Mouse (Mus musculus) C2C12 (cell line): ENCODE data around the gene Foxk2. TPM values are rescaled to one million over a fixed set of nuclear protein-coding genes. Genes with fewer than 3 reads are reported as not detected.
"Not testable (repeated sequence)": the region's sequence is repeated elsewhere in the genome, so short reads cannot be mapped to it uniquely, and the experiment has no call there.

Experiments
- H3K27me3 ChIP-seq: one replicate; pipeline ENCODE4 v1.6.1; 2011; ENCODE audit not compliant: control insufficient read depth, insufficient read depth, insufficient read length
- H3K36me3 ChIP-seq: one replicate; pipeline ENCODE4 v1.6.1; 2011; ENCODE audit not compliant: control insufficient read depth, insufficient read depth
- H3K4me3 ChIP-seq: one replicate; pipeline ENCODE4 v1.5.1; 2011; ENCODE audit warnings: mild to moderate bottlenecking, control low read depth; ENCODE audit not compliant: poor library complexity, insufficient read depth, severe bottlenecking
- H3K79me2 ChIP-seq: one replicate; pipeline ENCODE4 v1.6.1; 2011; ENCODE audit not compliant: control insufficient read depth, insufficient read depth
- H3K79me3 ChIP-seq: one replicate; pipeline ENCODE4 v1.6.1; 2011; ENCODE audit warnings: low read depth, control low read depth
- H3ac ChIP-seq: one replicate; pipeline ENCODE3; 2011; ENCODE audit warnings: low read depth; ENCODE audit not compliant: control insufficient read depth, insufficient read length
- CEBPB ChIP-seq: IDR thresholded peaks from one replicate; pipeline ENCODE4 v1.6.1; 2011; ENCODE audit warnings: low read depth, mild to moderate bottlenecking, control low read depth, moderate library complexity
- CTCF ChIP-seq: IDR thresholded peaks from one replicate; pipeline ENCODE4 v1.5.1; 2011; ENCODE audit not compliant: control insufficient read depth, insufficient read depth, insufficient read length
- FOSL1 ChIP-seq: IDR thresholded peaks from one replicate; pipeline ENCODE4 v1.8.0; 2011; ENCODE audit warnings: mild to moderate bottlenecking, low read length; ENCODE audit not compliant: poor library complexity, insufficient read depth, severe bottlenecking
- MAX ChIP-seq: IDR thresholded peaks from one replicate; pipeline ENCODE4 v1.6.1; 2011; ENCODE audit warnings: mild to moderate bottlenecking, control low read depth
- MYOD1 ChIP-seq: IDR thresholded peaks from one replicate; pipeline ENCODE4 v1.6.1; 2011; ENCODE audit warnings: low read depth; ENCODE audit not compliant: control insufficient read depth, insufficient read length
- MYOG ChIP-seq: IDR thresholded peaks from one replicate; pipeline ENCODE4 v1.6.1; 2011; ENCODE audit not compliant: control insufficient read depth, insufficient read length; ENCODE audit errors: extremely low read depth
- USF1 ChIP-seq: IDR thresholded peaks from one replicate; pipeline ENCODE4 v1.6.1; 2011; ENCODE audit warnings: low read depth, mild to moderate bottlenecking, control low read depth, moderate library complexity
- polyA plus RNA-seq: library from polyadenylated mRNA; unstranded; fragments of >200 nt; fragmentation: generic; extraction: Trizol; gene quantifications from one replicate; pipeline ENCODE4 v1.2.1, GENCODE M21; 2012; ENCODE audit warnings: missing spikeins

Gene Foxk2
- polyA plus RNA-seq, 1 experiment: 43.1 TPM

- Histone ChIP-seq H3K79me3 (peaks cover 6% of the 10 kb centered on the region), H3K27me3 (no peaks in the 10 kb centered on the region), H3ac (no peak overlapping the region), H3K4me3 (no peak overlapping the region), H3K79me2 (peaks cover 8% of the 10 kb centered on the region), H3K36me3 (peaks cover 92% of the 10 kb centered on the region)
- TF ChIP-seq CEBPB (no peak), MAX (no peak), MYOG (no peak), MYOD1 (no peak), CTCF (no peak), FOSL1 (no peak), USF1 (no peak)
These were observed 35.0 kb downstream of the Foxk2 start for GRCm38 (mm10) chr11:121294771-121295170.

- no peak overlapping the region for H3ac ChIP-seq
- no peak overlapping the region for H3K4me3 ChIP-seq
- H3K79me2 ChIP-seq: no peaks in the 10 kb centered on the region
- TF ChIP-seq USF1 (no peak), MYOD1 (peak; percentile 38)
- H3K79me3 ChIP-seq: peaks cover 6% of the 10 kb centered on the region
- no peaks in the 10 kb centered on the region for H3K27me3 ChIP-seq
- peaks cover 95% of the 10 kb centered on the region for H3K36me3 ChIP-seq
These were observed 38.7 kb downstream of the Foxk2 start for GRCm38 (mm10) chr11:121298493-121298892.

GRCm38 (mm10) chr11:121300265-121300664, 40.5 kb downstream of the Foxk2 start:
- no peak for TF ChIP-seq CEBPB
- no peak for TF ChIP-seq FOSL1
- Histone ChIP-seq H3K4me3 (no peak overlapping the region), H3K79me3 (peaks cover 6% of the 10 kb centered on the region), H3K79me2 (no peaks in the 10 kb centered on the region), H3K36me3 (peaks cover 94% of the 10 kb centered on the region), H3ac (no peak overlapping the region), H3K27me3 (no peaks in the 10 kb centered on the region)

- Histone ChIP-seq H3K27me3 (no peaks in the 10 kb centered on the region), H3K4me3 (no peak overlapping the region), H3K79me3 (no peaks in the 10 kb centered on the region), H3K36me3 (peaks cover 92% of the 10 kb centered on the region), H3K79me2 (no peaks in the 10 kb centered on the region), H3ac (no peak overlapping the region)
- no peak for TF ChIP-seq MAX
- no peak for TF ChIP-seq FOSL1
- no peak for TF ChIP-seq MYOG
- no peak for TF ChIP-seq MYOD1
- TF ChIP-seq USF1: no peak
- no peak for TF ChIP-seq CEBPB
- TF ChIP-seq CTCF: no peak
These were observed 45.6 kb downstream of the Foxk2 start for GRCm38 (mm10) chr11:121305371-121305770.

GRCm38 (mm10) chr11:121306608-121307007, 46.8 kb downstream of the Foxk2 start:
- H3ac ChIP-seq: no peak overlapping the region
- H3K36me3 ChIP-seq: peaks cover 84% of the 10 kb centered on the region
- H3K27me3 ChIP-seq: no peaks in the 10 kb centered on the region
- no peaks in the 10 kb centered on the region for H3K79me3 ChIP-seq
- H3K4me3 ChIP-seq: no peak overlapping the region
- no peaks in the 10 kb centered on the region for H3K79me2 ChIP-seq
- TF ChIP-seq MYOG (no peak), MAX (no peak), MYOD1 (no peak), CTCF (no peak), FOSL1 (no peak), CEBPB (no peak), USF1 (no peak)

GRCm38 (mm10) chr11:121307712-121308111, 47.9 kb downstream of the Foxk2 start:
- not testable (repeated sequence) for H3K79me3 ChIP-seq, H3K4me3 ChIP-seq, H3K79me2 ChIP-seq, H3ac ChIP-seq, H3K27me3 ChIP-seq
- H3K36me3 ChIP-seq: peaks cover 73% of the 10 kb centered on the region
